Mouse (Mus musculus) ES-Bruce4 (cell line): ENCODE measurements around the gene Acvrl1. TPM values are rescaled to one million over a fixed set of nuclear protein-coding genes. Genes with fewer than 3 reads are reported as not detected.
A peak's percentile ranks its signal among the peaks of the same experiment; 100 is the strongest.

Source experiments
- H3K27ac ChIP-seq: 2 replicates; pipeline ENCODE4 v1.5.1; 2012; ENCODE audit warnings: low read length, inconsistent platforms; ENCODE audit not compliant: insufficient read depth
- H3K27me3 ChIP-seq: 2 replicates; pipeline ENCODE4 v1.6.1; 2012; ENCODE audit warnings: mild to moderate bottlenecking, low read length, inconsistent platforms; ENCODE audit not compliant: control insufficient read depth, poor library complexity, insufficient read depth, severe bottlenecking
- H3K36me3 ChIP-seq: 2 replicates; pipeline ENCODE4 v1.6.1; 2012; ENCODE audit warnings: inconsistent platforms, mild to moderate bottlenecking, low read length, moderate library complexity; ENCODE audit not compliant: control insufficient read depth, poor library complexity, insufficient read depth, severe bottlenecking
- H3K4me1 ChIP-seq: one replicate; pipeline ENCODE4 v1.8.1; 2011; ENCODE audit warnings: low read length; ENCODE audit not compliant: control insufficient read depth, insufficient read depth
- H3K4me3 ChIP-seq: 2 replicates; pipeline ENCODE4 v1.5.1; 2011; ENCODE audit warnings: low read depth, mild to moderate bottlenecking, low read length
- H3K9ac ChIP-seq: 2 replicates; pipeline ENCODE4 v1.6.1; 2012; ENCODE audit warnings: low read depth, mild to moderate bottlenecking, inconsistent platforms; ENCODE audit not compliant: poor library complexity, severe bottlenecking
- H3K9me3 ChIP-seq: replicated peaks from 2 replicates; pipeline ENCODE4 v1.6.1; 2012; ENCODE audit warnings: mild to moderate bottlenecking, low read length, inconsistent platforms; ENCODE audit not compliant: control insufficient read depth, poor library complexity, insufficient read depth, severe bottlenecking
- CTCF ChIP-seq: IDR thresholded peaks from one replicate; pipeline ENCODE4 v1.8.1; 2011; ENCODE audit warnings: low read depth, low read length
- EP300 ChIP-seq: IDR thresholded peaks from 2 replicates; pipeline ENCODE4 v1.6.1; 2011; ENCODE audit warnings: low read depth, low read length; ENCODE audit not compliant: insufficient read depth
- POLR2A ChIP-seq: IDR thresholded peaks from one replicate; pipeline ENCODE4 v1.8.1; 2011; ENCODE audit warnings: low read length; ENCODE audit not compliant: insufficient read depth
- polyA plus RNA-seq: library from polyadenylated mRNA; stranded (reverse); fragments of >200 nt; gene quantifications from 2 replicates; pipeline ENCODE4 v1.2.4, GENCODE M21; 2011; ENCODE audit warnings: low read depth; ENCODE audit not compliant: missing spikeins, insufficient read depth, insufficient read length

The Acvrl1 gene
- polyA plus RNA-seq, 1 experiment, result 2.7 TPM

GRCm38 (mm10) chr15:101129412-101129811 lies 1.1 kb downstream of the Acvrl1 start:
- TF ChIP-seq EP300, result no peak
- TF ChIP-seq CTCF, result no peak
- TF ChIP-seq POLR2A, result no peak
- Histone ChIP-seq H3K4me3 (no peak overlapping the region), H3K9ac (0 out of 2 replicates have a peak overlapping the region, but pooled peaks have one; percentile 29), H3K4me1 (peaks cover 8% of the 10 kb centered on the region), H3K36me3 (no peaks in the 10 kb centered on the region), H3K9me3 (no peaks in the 10 kb centered on the region), H3K27me3 (no peaks in the 10 kb centered on the region), H3K27ac (no peak overlapping the region)

- H3K4me1 ChIP-seq, result peaks cover 8% of the 10 kb centered on the region
- H3K27ac ChIP-seq, result no peak overlapping the region
- H3K9me3 ChIP-seq, result no peaks in the 10 kb centered on the region
- H3K36me3 ChIP-seq, result no peaks in the 10 kb centered on the region
- TF ChIP-seq CTCF (no peak), POLR2A (no peak), EP300 (no peak)
- no peaks in the 10 kb centered on the region for H3K27me3 ChIP-seq
- H3K9ac ChIP-seq, result no peak overlapping the region
- no peak overlapping the region for H3K4me3 ChIP-seq
Observed at GRCm38 (mm10) chr15:101131498-101131897, 3.2 kb downstream of the Acvrl1 start.

- no peak overlapping the region for H3K27ac ChIP-seq
- H3K4me1 ChIP-seq, result peaks cover 8% of the 10 kb centered on the region
- H3K9me3 ChIP-seq, result no peaks in the 10 kb centered on the region
- no peak overlapping the region for H3K9ac ChIP-seq
- H3K27me3 ChIP-seq, result no peaks in the 10 kb centered on the region
- H3K36me3 ChIP-seq, result no peaks in the 10 kb centered on the region
- no peak overlapping the region for H3K4me3 ChIP-seq
- TF ChIP-seq POLR2A (no peak), EP300 (no peak), CTCF (no peak)
Observed at GRCm38 (mm10) chr15:101132041-101132440, 3.7 kb downstream of the Acvrl1 start.

- TF ChIP-seq CTCF (no peak), POLR2A (no peak), EP300 (no peak)
- Histone ChIP-seq H3K36me3 (no peaks in the 10 kb centered on the region), H3K9ac (no peak overlapping the region), H3K27me3 (no peaks in the 10 kb centered on the region), H3K4me1 (peaks cover 8% of the 10 kb centered on the region), H3K27ac (no peak overlapping the region), H3K9me3 (no peaks in the 10 kb centered on the region), H3K4me3 (no peak overlapping the region)
Observed at GRCm38 (mm10) chr15:101132761-101133160, 4.4 kb downstream of the Acvrl1 start.

GRCm38 (mm10) chr15:101133993-101134704 lies 5.8 kb downstream of the Acvrl1 start:
- Histone ChIP-seq H3K4me1 (peaks cover 8% of the 10 kb centered on the region), H3K9me3 (no peaks in the 10 kb centered on the region), H3K9ac (no peak overlapping the region), H3K27ac (no peak overlapping the region), H3K36me3 (no peaks in the 10 kb centered on the region), H3K27me3 (no peaks in the 10 kb centered on the region), H3K4me3 (no peak overlapping the region)
- TF ChIP-seq POLR2A (no peak), CTCF (no peak), EP300 (no peak)

- H3K27me3 ChIP-seq, result no peaks in the 10 kb centered on the region
- no peak overlapping the region for H3K4me3 ChIP-seq
- no peak overlapping the region for H3K27ac ChIP-seq
- H3K36me3 ChIP-seq, result no peaks in the 10 kb centered on the region
- no peak overlapping the region for H3K9ac ChIP-seq
- peaks cover 8% of the 10 kb centered on the region for H3K4me1 ChIP-seq
- H3K9me3 ChIP-seq, result no peaks in the 10 kb centered on the region
- no peak for TF ChIP-seq CTCF
- TF ChIP-seq EP300, result no peak
- TF ChIP-seq POLR2A, result no peak
Observed at GRCm38 (mm10) chr15:101135405-101135804, 7.1 kb downstream of the Acvrl1 start.
